Mouse (Mus musculus) erythroblast, embryonic 14.5 days (primary cell): Measurements from ENCODE around the gene Gbe1.

Source experiments
- GATA1 ChIP-seq: IDR thresholded peaks from 2 replicates; pipeline ENCODE4 v1.6.1; 2012; ENCODE audit warnings: low read length, inconsistent platforms, mixed read lengths
- TAL1 ChIP-seq: IDR thresholded peaks from 3 replicates; pipeline ENCODE4 v1.6.1; 2012; ENCODE audit warnings: low read length, inconsistent platforms, mixed read lengths

DNA sequence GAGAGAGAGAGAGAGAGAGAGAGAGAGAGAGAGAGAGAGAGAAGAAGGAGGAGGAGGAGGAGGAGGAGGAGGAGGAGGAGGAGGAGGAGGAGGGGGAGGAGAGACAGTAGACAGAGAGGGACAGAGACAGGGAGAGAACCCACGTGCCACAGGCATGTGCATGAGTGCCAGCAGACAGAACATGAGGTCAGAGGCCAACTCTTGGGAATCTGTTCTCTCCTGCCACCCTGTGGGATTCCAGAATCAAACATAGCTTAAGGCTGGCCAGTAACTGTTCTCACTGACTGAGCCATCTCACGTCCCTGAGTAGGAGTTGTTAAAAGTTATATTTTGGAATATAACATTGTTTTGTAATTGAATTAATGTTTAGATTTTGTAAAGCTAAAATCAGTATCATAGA, 39.3 kb downstream of the Gbe1 start:
- no peak for TF ChIP-seq GATA1
- TF ChIP-seq TAL1 = no peak
